Mouse (Mus musculus) C2C12 (cell line): ENCODE results near the gene Kcnd2. TPM values are rescaled to one million over a fixed set of nuclear protein-coding genes. Genes with fewer than 3 reads are reported as not detected.

Experiments
- H3K27me3 ChIP-seq: one replicate; pipeline ENCODE4 v1.6.1; 2011; ENCODE audit not compliant: control insufficient read depth, insufficient read depth, insufficient read length
- H3K36me3 ChIP-seq: one replicate; pipeline ENCODE4 v1.6.1; 2011; ENCODE audit not compliant: control insufficient read depth, insufficient read depth
- H3K4me3 ChIP-seq: one replicate; pipeline ENCODE4 v1.5.1; 2011; ENCODE audit warnings: mild to moderate bottlenecking, control low read depth; ENCODE audit not compliant: poor library complexity, insufficient read depth, severe bottlenecking
- H3K79me2 ChIP-seq: one replicate; pipeline ENCODE4 v1.6.1; 2011; ENCODE audit not compliant: control insufficient read depth, insufficient read depth
- H3K79me3 ChIP-seq: one replicate; pipeline ENCODE4 v1.6.1; 2011; ENCODE audit warnings: low read depth, control low read depth
- H3ac ChIP-seq: one replicate; pipeline ENCODE3; 2011; ENCODE audit warnings: low read depth; ENCODE audit not compliant: control insufficient read depth, insufficient read length
- CEBPB ChIP-seq: IDR thresholded peaks from one replicate; pipeline ENCODE4 v1.6.1; 2011; ENCODE audit warnings: low read depth, mild to moderate bottlenecking, control low read depth, moderate library complexity
- CTCF ChIP-seq: IDR thresholded peaks from one replicate; pipeline ENCODE4 v1.5.1; 2011; ENCODE audit not compliant: control insufficient read depth, insufficient read depth, insufficient read length
- FOSL1 ChIP-seq: IDR thresholded peaks from one replicate; pipeline ENCODE4 v1.8.0; 2011; ENCODE audit warnings: mild to moderate bottlenecking, low read length; ENCODE audit not compliant: poor library complexity, insufficient read depth, severe bottlenecking
- MAX ChIP-seq: IDR thresholded peaks from one replicate; pipeline ENCODE4 v1.6.1; 2011; ENCODE audit warnings: mild to moderate bottlenecking, control low read depth
- MYOD1 ChIP-seq: IDR thresholded peaks from one replicate; pipeline ENCODE4 v1.6.1; 2011; ENCODE audit warnings: low read depth; ENCODE audit not compliant: control insufficient read depth, insufficient read length
- MYOG ChIP-seq: IDR thresholded peaks from one replicate; pipeline ENCODE4 v1.6.1; 2011; ENCODE audit not compliant: control insufficient read depth, insufficient read length; ENCODE audit errors: extremely low read depth
- USF1 ChIP-seq: IDR thresholded peaks from one replicate; pipeline ENCODE4 v1.6.1; 2011; ENCODE audit warnings: low read depth, mild to moderate bottlenecking, control low read depth, moderate library complexity
- long read RNA-seq, 2 experiments: library from polyadenylated mRNA; unstranded; transcript quantifications; one replicate each; pipeline ENCODE4 v2.0.0; 2019 to 2020
- polyA plus RNA-seq: library from polyadenylated mRNA; unstranded; fragments of >200 nt; fragmentation: generic; extraction: Trizol; gene quantifications from one replicate; pipeline ENCODE4 v1.2.1, GENCODE M21; 2012; ENCODE audit warnings: missing spikeins

Kcnd2 gene
- polyA plus RNA-seq = not detected
- long read RNA-seq, experiment 1 = 0 reads
- long read RNA-seq, experiment 2 = 0 reads

- no peaks in the 10 kb centered on the region for H3K79me2 ChIP-seq
- TF ChIP-seq CEBPB = no peak
- TF ChIP-seq MYOG = no peak
- no peak for TF ChIP-seq USF1
- no peak for TF ChIP-seq FOSL1
- TF ChIP-seq MYOD1 = no peak
- TF ChIP-seq CTCF = no peak
- TF ChIP-seq MAX = no peak
- no peaks in the 10 kb centered on the region for H3K36me3 ChIP-seq
- H3K27me3 ChIP-seq = no peaks in the 10 kb centered on the region
- H3K4me3 ChIP-seq = no peak within 1 kb of the TSS
- no peaks in the 10 kb centered on the region for H3K79me3 ChIP-seq
- no peak within 1 kb of the TSS for H3ac ChIP-seq
Measured at GRCm38 (mm10) chr6:21215491-21216191, at the start of gene Kcnd2. Gene Kcnd2 (plus strand): TSS chr6:21215503.

GRCm38 (mm10) chr6:21166611-21167010, 48.7 kb upstream of the Kcnd2 start:
- no peaks in the 10 kb centered on the region for H3K79me3 ChIP-seq
- TF ChIP-seq MAX (no peak), CEBPB (no peak), CTCF (no peak), FOSL1 (no peak)
- H3ac ChIP-seq = no peak overlapping the region
- no peaks in the 10 kb centered on the region for H3K79me2 ChIP-seq
- no peaks in the 10 kb centered on the region for H3K27me3 ChIP-seq
- H3K4me3 ChIP-seq = no peak overlapping the region
- H3K36me3 ChIP-seq = no peaks in the 10 kb centered on the region

DNA sequence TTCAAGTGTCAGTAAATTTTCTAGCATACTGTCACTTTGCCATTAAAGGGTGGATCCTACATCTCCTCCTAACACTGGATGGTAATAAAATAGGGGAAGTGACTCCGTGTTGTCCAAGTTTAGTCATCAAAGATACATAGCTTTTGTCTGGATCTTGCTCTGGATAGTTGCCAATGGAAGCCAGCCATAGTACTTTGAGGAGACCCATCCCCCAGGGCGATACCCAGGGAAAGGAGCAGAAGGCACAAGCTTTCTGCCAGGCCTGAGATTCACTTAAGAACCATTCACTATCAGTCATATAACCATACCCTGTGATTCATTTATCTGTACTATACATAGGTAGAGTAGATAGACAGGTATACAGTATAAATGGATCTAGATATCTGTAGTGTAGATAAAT, 20.0 kb upstream of the Kcnd2 start:
- no peaks in the 10 kb centered on the region for H3K79me2 ChIP-seq
- no peak for TF ChIP-seq FOSL1
- TF ChIP-seq USF1 = no peak
- TF ChIP-seq CEBPB = no peak
- no peak overlapping the region for H3K4me3 ChIP-seq
- H3K79me3 ChIP-seq = no peaks in the 10 kb centered on the region
- H3ac ChIP-seq = no peak overlapping the region
- H3K36me3 ChIP-seq = no peaks in the 10 kb centered on the region
- no peaks in the 10 kb centered on the region for H3K27me3 ChIP-seq

DNA sequence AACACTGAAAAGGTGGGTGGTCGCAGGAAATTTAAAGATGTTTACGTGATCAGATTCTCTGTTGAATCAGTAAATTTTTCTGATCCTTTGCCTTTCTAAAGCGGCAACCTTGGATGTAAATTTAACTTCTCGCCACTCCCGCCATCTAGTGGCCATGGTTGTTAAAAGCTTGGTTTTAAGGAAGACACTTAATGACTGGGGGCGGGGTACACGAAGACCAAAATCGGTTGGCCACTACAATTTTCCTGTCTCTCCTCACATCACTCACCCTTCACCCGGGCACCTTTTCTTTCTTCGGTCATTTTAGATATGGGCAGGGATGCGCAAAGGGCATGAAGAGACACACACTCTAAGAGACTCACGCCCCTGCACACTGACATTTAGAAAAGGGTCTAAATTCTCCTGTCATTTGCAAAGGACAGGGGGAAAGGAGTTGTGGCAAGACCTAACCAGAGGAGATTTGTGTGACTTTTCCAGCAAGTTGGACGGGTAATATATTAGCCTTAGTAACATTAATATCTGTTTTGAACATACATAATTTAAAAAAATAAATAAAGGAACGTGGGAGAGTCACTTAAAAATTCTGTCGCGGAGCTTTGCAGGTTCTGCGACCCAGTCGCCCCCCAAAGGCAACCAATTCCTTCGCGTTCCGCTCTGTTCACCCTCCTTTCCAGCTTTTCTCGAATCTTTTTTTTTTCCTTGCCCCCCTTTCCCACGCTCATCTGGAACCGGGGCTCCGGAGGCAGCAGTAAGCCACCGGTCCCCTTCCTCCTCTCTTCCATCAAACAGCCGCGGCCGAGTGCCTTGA, 1.2 kb upstream of the Kcnd2 start:
- no peak overlapping the region for H3K4me3 ChIP-seq

DNA sequence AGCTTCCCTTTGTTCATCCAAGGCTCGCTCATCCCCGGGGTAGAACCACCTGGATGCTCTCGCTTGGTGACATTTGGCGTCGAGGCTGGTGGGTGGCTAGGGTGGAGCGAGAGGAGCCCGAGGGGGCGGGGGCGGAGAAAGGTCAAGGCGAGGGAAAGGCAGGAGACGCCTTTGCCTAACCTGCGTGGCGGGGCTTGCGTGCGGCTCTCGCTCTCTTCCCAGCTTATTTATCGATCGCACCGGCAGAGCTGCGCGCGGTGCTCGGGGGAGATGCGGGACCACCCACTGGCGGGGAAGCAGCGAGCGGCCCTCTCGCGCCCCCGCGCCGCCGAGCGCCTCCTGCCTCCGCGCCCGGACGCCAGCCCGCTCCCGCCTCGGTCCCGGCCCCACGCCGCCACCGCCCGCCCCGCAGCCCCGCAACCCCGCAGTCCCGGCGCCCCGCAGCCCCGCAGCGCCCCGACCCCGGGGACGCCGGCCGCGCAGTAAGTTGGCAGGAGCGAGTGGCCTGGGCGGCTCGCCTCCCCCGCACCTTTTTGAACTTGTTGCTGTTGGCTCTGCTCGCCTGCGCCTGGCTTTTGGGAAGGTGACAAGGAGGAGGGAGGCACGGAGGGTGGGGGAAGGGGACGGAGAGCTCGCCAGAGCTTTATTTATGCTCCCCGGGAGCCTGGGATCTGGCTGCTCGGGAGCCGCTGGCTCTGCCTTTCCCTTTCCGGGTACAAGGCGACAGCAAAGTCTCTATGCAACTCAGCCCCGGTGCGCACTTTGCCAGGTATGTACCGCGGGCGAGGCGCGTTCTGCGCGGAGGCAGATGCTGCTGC, 421 bp upstream of the Kcnd2 start:
- no peak overlapping the region for H3K4me3 ChIP-seq
- no peaks in the 10 kb centered on the region for H3K27me3 ChIP-seq
- no peak overlapping the region for H3ac ChIP-seq
- H3K79me3 ChIP-seq = no peaks in the 10 kb centered on the region
- TF ChIP-seq MYOD1 = no peak
- H3K79me2 ChIP-seq = no peaks in the 10 kb centered on the region
- no peaks in the 10 kb centered on the region for H3K36me3 ChIP-seq

More for the DNA sequence above, 1.2 kb upstream of the Kcnd2 start:
- Histone ChIP-seq H3ac (no peak overlapping the region), H3K36me3 (no peaks in the 10 kb centered on the region), H3K79me2 (no peaks in the 10 kb centered on the region), H3K79me3 (no peaks in the 10 kb centered on the region), H3K27me3 (no peaks in the 10 kb centered on the region)
- TF ChIP-seq MYOD1 (no peak), FOSL1 (no peak), MAX (no peak), USF1 (no peak), CEBPB (no peak), MYOG (no peak), CTCF (no peak)
